Mouse (Mus musculus) lung, adult 2 months (tissue): Measurements from ENCODE around the gene Anxa4.

ENCODE experiments used
- CTCF ChIP-seq: fragments of 200-500 bp; IDR thresholded peaks from 2 replicates; pipeline ENCODE4 v1.5.1; 2011; ENCODE audit warnings: mild to moderate bottlenecking, low read length, control low read depth; ENCODE audit not compliant: insufficient read depth
- POLR2A ChIP-seq: fragments of 200-500 bp; IDR thresholded peaks from 2 replicates; pipeline ENCODE4 v1.6.1; 2011; ENCODE audit warnings: low read depth, mild to moderate bottlenecking, control low read depth, low read length, borderline replicate concordance; ENCODE audit errors: extremely low read depth

DNA sequence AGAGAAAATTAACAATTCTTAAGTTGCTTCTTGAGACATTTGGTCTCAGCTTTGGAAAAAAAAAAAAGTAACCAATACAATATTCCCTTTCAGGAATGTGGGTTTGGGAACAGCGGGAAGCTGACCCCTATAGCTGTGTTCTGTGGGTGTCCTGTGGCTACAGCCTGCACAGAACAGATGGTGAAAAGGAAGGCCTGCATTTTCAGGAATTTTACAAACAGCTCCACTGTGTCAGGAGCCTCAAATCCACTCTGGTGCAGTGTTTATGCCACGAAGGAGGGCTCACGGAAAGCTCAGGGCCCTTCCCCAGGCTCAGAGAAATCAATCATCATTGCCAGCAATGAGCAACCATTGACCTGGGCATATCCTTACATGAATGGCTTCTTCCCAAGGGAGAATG lies 21.5 kb upstream of the Anxa4 start:
- TF ChIP-seq POLR2A (no peak), CTCF (no peak)
